Mouse (Mus musculus) gastrocnemius, adult 18-20 months (tissue): ENCODE results near the gene Gh. TPM values are rescaled to one million over a fixed set of nuclear protein-coding genes. Genes with fewer than 3 reads are reported as not detected.

ENCODE experiments used
- DNase-seq: peaks from one replicate; pipeline ENCODE4 v3.0.0; 2021; ENCODE audit warnings: low spot score
- total RNA-seq, 2 experiments: library from RNA; stranded (reverse); gene quantifications; 2 replicates each; pipeline ENCODE4 v1.2.3; 2021

Gh gene
- total RNA-seq, 2 experiments from 2014 or later = not detected

DNA sequence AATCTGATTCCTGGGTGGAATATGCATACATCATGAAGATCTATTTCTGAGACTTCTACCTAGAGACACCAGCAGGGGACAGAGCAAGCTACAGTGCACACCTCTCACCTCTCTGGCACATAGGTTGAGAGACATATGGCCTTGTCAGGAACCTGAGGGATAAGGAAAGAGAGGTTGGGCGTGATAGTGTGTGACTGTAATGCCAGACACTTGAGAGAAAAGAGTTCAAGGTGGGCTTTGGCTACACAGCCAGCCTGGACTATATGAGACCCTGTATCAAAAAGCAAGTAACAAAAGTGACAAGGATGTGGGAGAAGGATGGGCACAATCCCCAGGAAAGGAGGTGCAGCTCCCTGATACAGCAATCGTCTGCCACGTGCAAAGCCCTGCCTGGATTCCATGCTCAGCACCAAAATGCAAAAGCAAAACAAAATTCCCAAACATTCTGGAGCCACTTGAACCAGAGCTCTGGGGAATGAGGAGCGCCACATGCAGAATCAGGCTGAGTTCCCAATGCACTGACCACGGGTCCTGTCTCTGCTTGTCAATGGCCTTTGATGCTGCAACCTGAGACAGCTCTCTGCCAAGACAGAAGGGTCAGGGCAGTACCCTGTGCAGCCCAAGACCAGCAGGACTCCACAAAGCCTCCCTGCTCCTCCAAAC is 30.4 kb downstream of the Gh start:
- no peak for DNase-seq

DNA sequence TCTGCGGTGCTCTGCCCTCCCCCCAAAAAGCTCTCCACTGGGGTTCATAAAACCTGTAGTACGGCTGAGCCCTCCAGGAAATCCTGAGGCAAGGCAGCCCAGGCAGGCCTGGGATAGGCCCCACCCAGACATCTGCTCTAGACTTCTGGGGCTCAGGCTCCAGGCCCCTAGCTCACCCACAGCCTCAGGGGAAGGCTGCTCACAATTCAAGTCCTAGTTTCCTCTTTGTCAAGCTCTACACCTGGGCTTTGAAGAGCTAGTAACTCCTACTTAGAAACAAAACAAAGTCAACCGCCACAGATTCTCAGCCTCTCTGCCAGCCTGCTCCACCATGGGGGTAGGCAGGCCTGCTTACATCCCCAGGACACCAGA is 32.6 kb downstream of the Gh start:
- DNase-seq = no peak

GRCm38 (mm10) chr11:106268326-106269059 is 33.2 kb downstream of the Gh start:
- DNase-seq = peak; percentile 94

DNA sequence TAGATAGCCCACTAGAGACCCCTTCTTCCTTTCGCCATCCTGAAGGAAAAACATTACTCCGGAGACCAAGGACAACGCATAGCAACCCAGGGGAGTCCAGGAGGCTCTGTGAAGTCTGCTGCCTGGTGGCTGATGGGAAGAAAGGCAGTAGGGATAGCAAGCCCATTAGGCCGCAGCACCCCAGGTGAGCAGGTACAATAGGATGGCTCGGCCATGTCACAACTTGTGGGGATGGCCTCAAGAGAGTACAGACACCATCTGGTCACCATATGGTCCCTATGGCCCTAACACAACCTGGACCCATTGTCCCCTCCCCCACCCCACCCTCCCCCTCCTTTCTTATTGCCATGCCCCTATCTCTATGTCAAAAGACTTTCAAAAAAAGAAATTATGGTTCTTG is 33.8 kb downstream of the Gh start:
- DNase-seq = no peak

- peak; percentile 62 for DNase-seq
These were observed 34.3 kb downstream of the Gh start for GRCm38 (mm10) chr11:106267311-106267852.

DNA sequence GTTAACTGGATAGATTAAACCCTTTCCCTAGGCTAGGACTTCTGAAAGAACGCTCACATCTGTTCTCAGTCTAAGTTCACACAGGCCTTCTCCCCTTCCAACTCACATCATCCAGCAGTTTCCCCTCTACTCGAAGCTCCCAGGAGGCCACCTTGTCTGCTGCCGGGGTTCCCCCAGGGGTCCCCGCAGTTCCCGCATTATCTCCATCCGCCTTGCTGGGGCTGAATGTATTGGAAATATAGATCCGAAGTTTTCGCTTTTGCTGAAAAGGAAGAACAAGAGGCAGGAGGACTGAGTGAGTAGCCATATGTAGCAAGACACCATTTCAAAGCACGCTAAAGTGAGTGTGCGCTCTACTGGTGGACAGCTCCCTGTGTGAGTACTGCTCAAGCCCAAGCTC is 35.2 kb downstream of the Gh start:
- DNase-seq = no peak

GRCm38 (mm10) chr11:106265570-106265969 is 36.1 kb downstream of the Gh start:
- DNase-seq = no peak

- DNase-seq = no peak
These were observed 36.7 kb downstream of the Gh start for GRCm38 (mm10) chr11:106264988-106265387.

- DNase-seq = no peak
These were observed 37.7 kb downstream of the Gh start for GRCm38 (mm10) chr11:106263963-106264362.

GRCm38 (mm10) chr11:106260826-106261450 is 40.7 kb downstream of the Gh start:
- DNase-seq = no peak

DNA sequence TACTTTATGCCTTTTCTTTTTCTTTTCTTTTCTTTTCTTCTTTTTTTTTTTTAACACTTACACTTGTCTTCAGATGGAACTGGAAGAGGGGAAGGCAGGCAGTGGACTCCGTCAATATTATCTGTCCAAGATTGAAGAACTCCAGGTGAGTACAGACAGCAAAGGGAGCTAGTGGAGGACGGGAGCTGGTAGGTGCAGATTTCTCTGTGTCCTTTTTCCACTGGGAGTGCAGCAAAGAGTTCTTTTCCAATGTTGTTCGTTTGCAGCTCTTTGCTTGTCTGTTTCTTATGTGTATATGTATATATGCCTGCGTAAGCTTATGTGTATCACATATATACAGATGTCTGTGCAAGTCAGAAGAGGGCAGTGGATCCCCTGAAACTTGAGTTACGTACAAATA is 44.9 kb downstream of the Gh start:
- DNase-seq = peak; percentile 34

GRCm38 (mm10) chr11:106255685-106256451 is 45.8 kb downstream of the Gh start, which contains the start of the genes Ftsj3 and Psmc5:
Gene Ftsj3, minus strand, starts transcription at chr11:106256079.
Gene Psmc5, plus strand, starts transcription at chr11:106256154.
- peak; percentile 99 for DNase-seq

DNA sequence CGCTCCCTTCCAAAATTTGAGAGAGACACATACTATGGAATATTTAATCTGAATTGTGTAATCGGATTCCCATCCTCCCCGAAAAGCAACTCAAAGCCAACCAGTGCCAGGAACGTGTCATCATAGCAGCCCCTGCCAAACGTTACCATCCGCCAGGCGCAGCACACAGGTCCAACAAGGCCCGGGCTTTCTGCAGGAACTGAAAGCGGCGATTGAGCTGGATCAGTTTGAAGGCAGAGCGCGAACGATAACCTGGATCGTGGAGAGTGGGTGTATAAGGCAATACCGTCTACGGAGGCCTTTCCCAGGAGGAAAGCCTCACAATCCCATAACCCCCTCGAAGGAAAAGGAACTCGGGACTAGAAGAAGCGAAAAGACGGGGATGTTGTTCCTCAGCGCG is 46.5 kb downstream of the Gh start:
- DNase-seq = no peak

- DNase-seq = no peak
These were observed 46.9 kb downstream of the Gh start for GRCm38 (mm10) chr11:106254767-106255166.

Other genes starting within 250 kb of the Gh start
- 10 to 100 TPM; 39.7 to 44.4 TPM for gene Taco1, start 235.8 kb downstream of the Gh start, total RNA-seq
- 10 to 100 TPM; 20.9 to 23.2 TPM for gene Map3k3, start 217.3 kb downstream of the Gh start, total RNA-seq
- not detected for gene Gm10840, start 141.0 kb downstream of the Gh start, total RNA-seq
- gene Limd2, start 141.0 kb downstream of the Gh start, total RNA-seq = 1 to 10 TPM; 3.2 to 3.6 TPM
- gene Strada, start 99.7 kb downstream of the Gh start, total RNA-seq = 10 to 100 TPM; 13.7 to 14.1 TPM
- gene Ccdc47, start 85.5 kb downstream of the Gh start, total RNA-seq = 10 to 100 TPM; 74.0 to 79.0 TPM
- 10 to 100 TPM; 25.8 to 26.2 TPM for gene Ddx42, start 84.9 kb downstream of the Gh start, total RNA-seq
- gene Ftsj3, start 45.8 kb downstream of the Gh start, total RNA-seq = 10 to 100 TPM; 20.7 to 20.9 TPM
- 100 to 1,000 TPM; 124 to 135 TPM for gene Psmc5, start 45.7 kb downstream of the Gh start, total RNA-seq
- gene Smarcd2, start 28.9 kb downstream of the Gh start, total RNA-seq = 10 to 100 TPM in 1 of 2 experiments, 1 to 10 TPM in 1; 7.8 to 12.0 TPM
- gene Tcam1, start 25.2 kb downstream of the Gh start, total RNA-seq = under 1 TPM; 0.07 to 0.11 TPM
- gene Cd79b, start 12.9 kb upstream of the Gh start, total RNA-seq = under 1 TPM; 0.18 to 0.33 TPM
- 100 to 1,000 TPM; 472 to 505 TPM for gene Scn4a, start 51.4 kb upstream of the Gh start, total RNA-seq
- 1 to 10 TPM; 4.8 to 5.7 TPM for gene Prr29, start 63.6 kb upstream of the Gh start, total RNA-seq
- gene Icam2, start 86.2 kb upstream of the Gh start, total RNA-seq = 1 to 10 TPM; 3.3 to 7.8 TPM
- gene Ern1, start 186.0 kb upstream of the Gh start, total RNA-seq = 1 to 10 TPM; 6.6 to 9.1 TPM